Mouse (Mus musculus): ENCODE data around the gene Rdh19.

DNA sequence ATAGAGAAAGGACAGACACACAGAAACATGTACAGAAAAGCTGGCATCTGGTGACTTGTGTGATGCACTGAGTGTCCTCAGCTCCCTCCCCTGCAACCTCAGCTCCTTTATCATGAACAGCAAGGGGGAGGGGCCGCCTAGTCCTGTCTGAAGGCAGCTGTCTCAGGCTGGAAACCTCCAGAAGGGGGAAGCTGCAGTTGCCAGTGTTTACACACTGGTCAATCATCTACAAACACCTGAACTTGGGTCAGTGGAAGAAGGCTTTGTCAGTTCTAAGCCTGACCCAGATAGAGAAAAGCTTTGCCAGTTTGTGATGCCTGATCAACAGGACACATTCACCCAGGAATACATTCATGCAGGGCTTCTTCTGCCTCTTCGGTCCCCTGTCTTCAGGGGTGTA lies 28.0 kb downstream of the Rdh19 start:
- TF ChIP-seq MAX (IDR thresholded peaks at IDR 0.05; ENCODE audit: low read length) (no peak), CTCF (IDR thresholded peaks at IDR 0.05 in 2 of 3, conservative IDR thresholded peaks at IDR 0.05 in 1 of 3; ENCODE audit: control insufficient read depth in 1 of 3, insufficient read depth in 1 of 3, low read depth in 2 of 3, low read length in 3 of 3, poor library complexity in 1 of 3, severe bottlenecking in 1 of 3) (no peak)

All from MEL (cell line).